Mouse (Mus musculus): ENCODE data around the gene Acy3. TPM values are rescaled to one million over a fixed set of nuclear protein-coding genes. Genes with fewer than 3 reads are reported as not detected.

Acy3 gene
- 11.4 and 16.6 TPM in 2 replicates for polyA plus RNA-seq (2012; rRNA removed)

DNA sequence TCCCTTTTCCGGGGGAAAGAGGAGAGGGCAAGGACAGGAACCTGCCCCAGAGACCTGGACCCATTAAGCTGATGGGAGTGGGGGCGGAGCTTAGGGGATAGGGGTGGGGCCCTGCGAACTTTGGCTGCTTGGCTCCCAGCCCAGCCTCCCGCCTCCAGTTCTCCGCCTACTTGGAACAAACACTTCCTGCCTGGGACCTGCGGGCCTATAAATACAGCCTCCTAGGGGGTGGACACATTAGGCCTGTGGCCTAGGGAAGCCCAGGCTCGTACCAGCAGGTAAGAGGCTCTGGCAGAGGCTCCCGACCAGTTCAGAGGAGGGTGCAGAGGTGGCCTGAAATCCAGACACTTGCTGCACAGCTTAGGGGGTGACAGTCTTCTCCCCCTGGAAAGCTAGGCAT lies at the start of gene Acy3:
Gene Acy3 (plus strand): TSS at position 237 of the 400 bp plus-strand sequence.

GRCm38 (mm10) chr19:3958470-3958869 lies 27.9 kb upstream of the Acy3 start, which contains the start of gene Aldh3b3:
TSS of gene Aldh3b3 (plus strand) at chr19:3958645.

GRCm38 (mm10) chr19:3972229-3972628 lies 14.1 kb upstream of the Acy3 start, which contains the start of gene Aldh3b2:
TSS of gene Aldh3b2 (plus strand) at chr19:3972328.

GRCm38 (mm10) chr19:3992416-3992815 lies 6.0 kb downstream of the Acy3 start, which contains the start of gene Tbx10:
TSS of gene Tbx10 (plus strand) at chr19:3992752.

GRCm38 (mm10) chr19:4000119-4000900 lies 13.9 kb downstream of the Acy3 start, which contains the start of the genes Nudt8 and Gm49405:
TSS of gene Nudt8 (plus strand) at chr19:4000580.
TSS of gene Gm49405 (plus strand) at chr19:4000626.

GRCm38 (mm10) chr19:4003112-4003511 lies 16.7 kb downstream of the Acy3 start, which contains the start of gene Doc2g:
TSS of gene Doc2g (plus strand) at chr19:4003313.

DNA sequence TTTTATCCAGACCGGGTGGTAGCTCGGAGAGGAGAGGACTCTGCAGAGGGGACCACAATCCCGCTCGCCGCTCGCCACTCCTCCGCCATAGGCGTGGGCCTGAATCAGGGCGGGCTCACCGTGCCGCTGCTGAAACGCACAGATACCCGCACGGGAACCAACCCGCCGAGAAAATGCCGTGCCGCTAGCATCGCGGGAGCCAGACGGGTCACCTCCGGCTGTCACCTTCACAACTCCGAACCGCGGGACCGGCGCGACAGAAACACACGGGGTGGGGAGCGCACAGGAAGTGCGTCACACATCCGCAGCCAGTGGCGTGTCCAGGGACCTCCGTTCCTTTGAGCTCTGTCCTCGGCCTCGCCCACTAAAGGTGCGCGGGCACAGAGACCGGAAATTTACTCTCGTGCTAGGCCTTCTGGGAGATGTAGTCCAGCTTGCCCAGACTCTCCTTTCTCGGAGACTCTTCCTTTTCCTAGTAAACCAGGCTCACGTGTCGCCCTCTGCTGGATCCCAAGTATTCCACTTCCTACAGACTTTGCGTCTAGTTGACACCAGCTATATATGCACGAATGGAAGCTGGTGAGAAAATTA lies 26.2 kb downstream of the Acy3 start, which contains the start of gene Ndufv1:
Gene Ndufv1 (minus strand): TSS at position 375 of the 591 bp plus-strand sequence.

DNA sequence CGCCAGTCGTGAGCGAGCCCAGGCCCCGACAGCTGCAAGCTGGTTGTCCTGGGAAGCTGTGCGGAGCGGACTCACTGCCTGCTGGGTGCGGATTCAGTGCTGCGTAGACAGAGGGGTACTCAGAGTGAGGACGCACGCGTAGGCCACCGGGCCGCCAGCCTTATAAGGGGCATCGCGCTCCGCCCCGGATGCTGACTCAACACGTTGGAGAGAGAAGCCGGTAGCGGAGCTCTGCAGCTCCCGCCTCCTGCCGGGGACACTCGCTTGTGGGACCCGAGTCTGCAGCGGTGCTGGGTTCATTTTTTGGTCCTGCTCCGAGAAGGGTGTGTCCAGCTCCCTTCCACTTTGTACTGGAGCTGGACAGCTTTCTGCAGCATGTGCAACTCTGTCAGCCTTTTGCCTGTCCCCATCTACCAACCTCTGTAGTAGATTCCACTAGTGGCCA lies 51.4 kb downstream of the Acy3 start, which contains the start of gene Gstp1:
Gene Gstp1 (minus strand): TSS at position 198 of the 445 bp plus-strand sequence.

Other genes starting within 250 kb of the Acy3 start
- gene Kmt5b, start 219.1 kb upstream of the Acy3 start, polyA plus RNA-seq (2012; rRNA removed) = 3.0 and 4.4 TPM in 2 replicates
- 32.5 and 46.5 TPM in 2 replicates for gene Chka, start 134.8 kb upstream of the Acy3 start, polyA plus RNA-seq (2012; rRNA removed)
- 67.3 and 72.2 TPM in 2 replicates for gene Tcirg1, start 79.4 kb upstream of the Acy3 start, polyA plus RNA-seq (2012; rRNA removed)
- 180 and 250 TPM in 2 replicates for gene Ndufs8, start 73.8 kb upstream of the Acy3 start, polyA plus RNA-seq (2012; rRNA removed)
- gene Aldh3b1, start 56.8 kb upstream of the Acy3 start, polyA plus RNA-seq (2012; rRNA removed) = 2.0 TPM in 2 replicates
- 31.5 and 46.6 TPM in 2 replicates for gene Unc93b1, start 51.4 kb upstream of the Acy3 start, polyA plus RNA-seq (2012; rRNA removed)
- 0.15 and 0.23 TPM in 2 replicates for gene Aldh3b3, start 27.9 kb upstream of the Acy3 start, polyA plus RNA-seq (2012; rRNA removed)
- gene Aldh3b2, start 14.2 kb upstream of the Acy3 start, polyA plus RNA-seq (2012; rRNA removed) = 32.2 and 43.3 TPM in 2 replicates
- not detected in 2 replicates for gene Tbx10, start 6.2 kb downstream of the Acy3 start, polyA plus RNA-seq (2012; rRNA removed)
- 14.0 and 30.7 TPM in 2 replicates for gene Nudt8, start 14.0 kb downstream of the Acy3 start, polyA plus RNA-seq (2012; rRNA removed)
- gene Gm49405, start 14.1 kb downstream of the Acy3 start, polyA plus RNA-seq (2012; rRNA removed) = 0.82 and 1.4 TPM in 2 replicates
- gene Doc2g, start 16.7 kb downstream of the Acy3 start, polyA plus RNA-seq (2012; rRNA removed) = 6.4 and 6.9 TPM in 2 replicates
- gene Ndufv1, start 26.2 kb downstream of the Acy3 start, polyA plus RNA-seq (2012; rRNA removed) = 125 and 129 TPM in 2 replicates
- gene Gstp1, start 51.4 kb downstream of the Acy3 start, polyA plus RNA-seq (2012; rRNA removed) = 1,477 and 1,578 TPM in 2 replicates
- gene Gstp2, start 59.5 kb downstream of the Acy3 start, polyA plus RNA-seq (2012; rRNA removed) = 160 and 194 TPM in 2 replicates
- gene Gstp3, start 73.0 kb downstream of the Acy3 start, polyA plus RNA-seq (2012; rRNA removed) = 1.6 and 1.9 TPM in 2 replicates
- gene Cabp2, start 95.0 kb downstream of the Acy3 start, polyA plus RNA-seq (2012; rRNA removed) = not detected in 2 replicates
- 155 and 221 TPM in 2 replicates for gene Cdk2ap2, start 110.6 kb downstream of the Acy3 start, polyA plus RNA-seq (2012; rRNA removed)
- 68.7 and 72.3 TPM in 2 replicates for gene Pitpnm1, start 113.4 kb downstream of the Acy3 start, polyA plus RNA-seq (2012; rRNA removed)
- gene Aip, start 139.3 kb downstream of the Acy3 start, polyA plus RNA-seq (2012; rRNA removed) = 25.6 and 32.7 TPM in 2 replicates
- gene Gpr152, start 153.2 kb downstream of the Acy3 start, polyA plus RNA-seq (2012; rRNA removed) = not detected in 2 replicates
- gene Cabp4, start 157.5 kb downstream of the Acy3 start, polyA plus RNA-seq (2012; rRNA removed) = not detected in 2 replicates
- 140 and 142 TPM in 2 replicates for gene Coro1b, start 162.0 kb downstream of the Acy3 start, polyA plus RNA-seq (2012; rRNA removed)
- gene Ptprcap, start 167.0 kb downstream of the Acy3 start, polyA plus RNA-seq (2012; rRNA removed) = 25.8 and 51.7 TPM in 2 replicates
- 37.1 and 39.1 TPM in 2 replicates for gene Rps6kb2, start 176.8 kb downstream of the Acy3 start, polyA plus RNA-seq (2012; rRNA removed)
- gene Carns1, start 188.9 kb downstream of the Acy3 start, polyA plus RNA-seq (2012; rRNA removed) = 4.6 and 5.3 TPM in 2 replicates
- 1.5 and 5.0 TPM in 2 replicates for gene Tbc1d10c, start 204.7 kb downstream of the Acy3 start, polyA plus RNA-seq (2012; rRNA removed)
- gene Ppp1ca, start 205.5 kb downstream of the Acy3 start, polyA plus RNA-seq (2012; rRNA removed) = 202 and 205 TPM in 2 replicates
- gene Rad9a, start 215.1 kb downstream of the Acy3 start, polyA plus RNA-seq (2012; rRNA removed) = 8.0 and 9.5 TPM in 2 replicates
- gene Clcf1, start 227.7 kb downstream of the Acy3 start, polyA plus RNA-seq (2012; rRNA removed) = 6.8 and 7.5 TPM in 2 replicates
- not detected in 2 replicates for gene AC109138.7, start 227.8 kb downstream of the Acy3 start, polyA plus RNA-seq (2012; rRNA removed)
- gene Pold4, start 245.3 kb downstream of the Acy3 start, polyA plus RNA-seq (2012; rRNA removed) = 55.0 and 65.2 TPM in 2 replicates

Measured in stomach, adult 2 months (tissue).